Mouse (Mus musculus): ENCODE measurements around the gene Tmem255a.

Tmem255a gene

GRCm38 (mm10) chrX:38251851-38252571 is at the start of gene Tmem255a:
Tmem255a (minus strand) TSS chrX:38252439.
- peak; percentile 1 to 40 for DNase-seq

- DNase-seq = no peak
These were observed 7.4 kb upstream of the Tmem255a start for GRCm38 (mm10) chrX:38259610-38260009.

- no peak for DNase-seq
These were observed 1.8 kb downstream of the Tmem255a start for GRCm38 (mm10) chrX:38250352-38250950.

GRCm38 (mm10) chrX:38249640-38250351 is 2.4 kb downstream of the Tmem255a start:
- peak; percentile 40 to 43 for DNase-seq

- DNase-seq = no peak
These were observed 4.6 kb downstream of the Tmem255a start for GRCm38 (mm10) chrX:38247601-38248000.

GRCm38 (mm10) chrX:38247108-38247507 is 5.1 kb downstream of the Tmem255a start:
- DNase-seq = no peak

- DNase-seq = peak in 1 of 2 experiments; percentile 54
These were observed 14.5 kb downstream of the Tmem255a start for GRCm38 (mm10) chrX:38237731-38238130.

- DNase-seq = no peak
These were observed 22.4 kb downstream of the Tmem255a start for GRCm38 (mm10) chrX:38229888-38230287.

GRCm38 (mm10) chrX:38222757-38223156 is 29.5 kb downstream of the Tmem255a start:
- no peak for DNase-seq

- no peak for DNase-seq
These were observed 34.6 kb downstream of the Tmem255a start for GRCm38 (mm10) chrX:38217676-38217991.

- peak; percentile 34 to 53 for DNase-seq
These were observed 35.1 kb downstream of the Tmem255a start for GRCm38 (mm10) chrX:38216986-38217675.

GRCm38 (mm10) chrX:38207392-38207791 is 44.8 kb downstream of the Tmem255a start:
- no peak for DNase-seq

GRCm38 (mm10) chrX:38201816-38202215 is 50.4 kb downstream of the Tmem255a start:
- peak in 1 of 2 experiments; percentile 5 for DNase-seq

GRCm38 (mm10) chrX:38190458-38190764 is 61.8 kb downstream of the Tmem255a start:
- no peak for DNase-seq

- peak; percentile 88 to 90 for DNase-seq
These were observed 62.4 kb downstream of the Tmem255a start, which contains the start of gene Zbtb33 for GRCm38 (mm10) chrX:38189552-38190457. Zbtb33 (plus strand) TSS chrX:38189793.

- DNase-seq = no peak
These were observed 66.7 kb downstream of the Tmem255a start for GRCm38 (mm10) chrX:38185520-38185919.

- peak; percentile 76 to 80 for DNase-seq
These were observed 70.5 kb downstream of the Tmem255a start for GRCm38 (mm10) chrX:38181608-38182258.

GRCm38 (mm10) chrX:38180656-38181607 is 71.3 kb downstream of the Tmem255a start:
- DNase-seq = peak; percentile 2 to 36

GRCm38 (mm10) chrX:38179891-38180310 is 72.3 kb downstream of the Tmem255a start:
- peak; percentile 51 to 62 for DNase-seq

- DNase-seq = no peak
These were observed 85.6 kb downstream of the Tmem255a start for GRCm38 (mm10) chrX:38166592-38166991.
